Mouse (Mus musculus) bone marrow macrophage, adult 2 months (primary cell): ENCODE measurements around the gene Snx9.

Source experiments
- CTCF ChIP-seq: IDR thresholded peaks from 2 replicates; pipeline ENCODE4 v1.5.1; 2012; ENCODE audit warnings: low read depth, mild to moderate bottlenecking, low read length, moderate library complexity
- POLR2A ChIP-seq: IDR thresholded peaks from 2 replicates; pipeline ENCODE4 v1.6.1; 2012; ENCODE audit warnings: mild to moderate bottlenecking, low read depth, low read length, borderline replicate concordance

GRCm38 (mm10) chr17:5862869-5863268 is 21.7 kb downstream of the Snx9 start:
- TF ChIP-seq CTCF = no peak
- no peak for TF ChIP-seq POLR2A
